In the genomic region with DNA sequence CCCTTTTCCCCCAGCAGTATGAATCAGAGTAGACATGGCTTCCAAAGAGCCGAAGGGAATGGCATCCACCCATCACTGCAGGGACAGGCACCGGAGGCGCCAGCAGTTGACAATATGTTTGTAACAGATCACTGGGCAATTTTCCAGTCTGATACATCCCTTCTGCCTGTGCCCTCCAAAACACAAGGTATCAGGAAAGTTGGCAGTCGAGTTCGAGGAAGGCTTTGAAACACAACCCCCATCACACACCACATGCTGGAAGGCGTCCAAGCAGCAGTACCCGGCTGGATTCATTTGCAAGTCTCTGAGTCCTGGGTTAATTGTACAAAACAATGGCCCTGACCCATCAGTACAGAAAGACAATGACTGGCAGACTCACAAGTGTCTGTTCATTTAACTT, we compare ENCODE assay signal across 12 mouse cellular contexts.
DNase-seq lines count a peak whose midpoint lies in the region; ATAC-seq lines count a peak whose summit lies in the region.
"Had no signal": no experiment of that assay in that cellular context is flagged by ENCODE, and none has a peak within 500 bp of the region (broad histone marks: within the 10 kb centered on the region; RNA-seq: fewer than 3 reads in every experiment).

No protein-coding gene starts in this region.

- H3K9me3 ChIP-seq in neural tube, embryonic 13.5 days = no peaks in the 10 kb centered on the region
- H3K9me3 ChIP-seq in heart, embryonic 10.5 days = no peaks in the 10 kb centered on the region
- H3K9me3 ChIP-seq: embryonic facial prominence, embryonic 12.5 days; limb, embryonic 15.5 days had no signal

- H3K4me1 ChIP-seq in neural tube, embryonic 13.5 days (replicated peaks) = peaks cover 35% of the 10 kb centered on the region
- H3K4me1 ChIP-seq in heart, embryonic 10.5 days = no peaks in the 10 kb centered on the region
- H3K4me1 ChIP-seq: embryonic facial prominence, embryonic 12.5 days; limb, embryonic 15.5 days had no signal

- H3K4me2 ChIP-seq in neural tube, embryonic 13.5 days = no peak overlapping the region
- H3K4me2 ChIP-seq: embryonic facial prominence, embryonic 12.5 days; limb, embryonic 15.5 days had no signal

- peak overlapping the region; percentile 72 for H3K27ac ChIP-seq in neural tube, embryonic 13.5 days (replicated peaks)
- no peak overlapping the region for H3K27ac ChIP-seq in heart, embryonic 10.5 days
- H3K27ac ChIP-seq: embryonic facial prominence, embryonic 12.5 days; kidney, postnatal 0 days; limb, embryonic 15.5 days had no signal

- DNase-seq in frontal cortex, postnatal 10 days (ENCODE audit: low spot score in 2 of 2) = peak; percentile 15 to 22
- DNase-seq in frontal cortex, postnatal 25 days (ENCODE audit: low spot score in 2 of 2) = no peak
- peak; percentile 29 to 78 for DNase-seq in cerebellum, postnatal 4 days (ENCODE audit: low spot score in 2 of 2)
- DNase-seq in layer of hippocampus, adult 11-12 months (ENCODE audit: low spot score) = peak; percentile 60
- no peak for DNase-seq in heart, postnatal 4 days
- no peak for DNase-seq in heart, embryonic 10.5 days (ENCODE audit: low spot score)
- no peak for DNase-seq in gastrocnemius, adult 8-10 months (ENCODE audit: low spot score in 2 of 2)

- H3K4me3 ChIP-seq in neural tube, embryonic 13.5 days = no peak overlapping the region
- H3K4me3 ChIP-seq in heart, embryonic 10.5 days = no peak overlapping the region
- H3K4me3 ChIP-seq: embryonic facial prominence, embryonic 12.5 days; limb, embryonic 15.5 days had no signal

- H3K27me3 ChIP-seq in neural tube, embryonic 13.5 days = no peaks in the 10 kb centered on the region
- H3K27me3 ChIP-seq in heart, embryonic 10.5 days (ENCODE audit: insufficient read depth, poor library complexity, severe bottlenecking) = no peaks in the 10 kb centered on the region
- H3K27me3 ChIP-seq: embryonic facial prominence, embryonic 12.5 days; limb, embryonic 15.5 days had no signal

- H3K36me3 ChIP-seq in neural tube, embryonic 13.5 days = no peaks in the 10 kb centered on the region
- H3K36me3 ChIP-seq in heart, embryonic 10.5 days = no peaks in the 10 kb centered on the region
- H3K36me3 ChIP-seq: embryonic facial prominence, embryonic 12.5 days; limb, embryonic 15.5 days had no signal

- 35% methylated on average over 7 of the region's 7 CpGs for WGBS in neural tube, embryonic 13.5 days
- WGBS in heart, embryonic 10.5 days = 83% methylated on average over 7 of the region's 7 CpGs

- no peak overlapping the region for H3K9ac ChIP-seq in neural tube, embryonic 13.5 days
- H3K9ac ChIP-seq: embryonic facial prominence, embryonic 12.5 days; limb, embryonic 15.5 days had no signal

- ATAC-seq in neural tube, embryonic 13.5 days (ENCODE audit: low read depth) = peak; percentile 85
- ATAC-seq: CD4-positive, CD25-positive, alpha-beta regulatory T cell, adult 4 months had no signal

Comparison
In these comparisons a context has a peak if more than half of its experiments do, and no peak if none do; other contexts are left out.
1. DNase-seq: peak in frontal cortex, postnatal 10 days (2 of 2), cerebellum, postnatal 4 days (2 of 2) and layer of hippocampus, adult 11-12 months (single experiment); none in frontal cortex, postnatal 25 days (0 of 2), heart, postnatal 4 days (single experiment), heart, embryonic 10.5 days (single experiment) and gastrocnemius, adult 8-10 months (0 of 2).